Mouse (Mus musculus): ENCODE data around the gene Syce2. TPM values are rescaled to one million over a fixed set of nuclear protein-coding genes. Genes with fewer than 3 reads are reported as not detected.

Syce2 gene
- polyA plus RNA-seq, 1 experiment from 2014 or later: 94.8 TPM

GRCm38 (mm10) chr8:84832759-84833742, 38.9 kb upstream of the Syce2 start:
- peak overlapping the region; percentile 95 for H3K4me3 ChIP-seq (ENCODE audit: low read depth, low read length)
- peaks cover 13% of the 10 kb centered on the region for H3K4me1 ChIP-seq (ENCODE audit: insufficient read depth)
- no peaks in the 10 kb centered on the region for H3K27me3 ChIP-seq (ENCODE audit: insufficient read depth, low read length)
- no peak for ATAC-seq (ENCODE audit: insufficient read depth)
- H3K36me3 ChIP-seq (ENCODE audit: insufficient read depth): peaks cover 48% of the 10 kb centered on the region
- peak overlapping the region; percentile 96 for H3K27ac ChIP-seq (ENCODE audit: low read depth)
- WGBS: 51% methylated on average over 10 of the region's 10 CpGs
- H3K9me3 ChIP-seq (ENCODE audit: low read depth, low read length): no peaks in the 10 kb centered on the region
- DNase-seq: no peak
- H3K9ac ChIP-seq: peak overlapping the region; percentile 98
- peak; percentile 14; the same call in 1 of the 2 replicates for TF ChIP-seq CTCF (IDR thresholded peaks at IDR 0.05; ENCODE audit: low read depth)
- H3K4me2 ChIP-seq: peak overlapping the region; percentile 67

- Histone ChIP-seq H3K9me3 (ENCODE audit: low read depth, low read length) (no peaks in the 10 kb centered on the region), H3K9ac (no peak overlapping the region), H3K27ac (ENCODE audit: low read depth) (peak overlapping the region; percentile 18; the same call in 1 of the 2 replicates), H3K27me3 (ENCODE audit: insufficient read depth, low read length) (no peaks in the 10 kb centered on the region), H3K4me2 (no peak overlapping the region), H3K4me3 (ENCODE audit: low read depth, low read length) (0 out of 2 replicates have a peak overlapping the region, but pooled peaks have one; percentile 9), H3K36me3 (ENCODE audit: insufficient read depth) (peaks cover 58% of the 10 kb centered on the region), H3K4me1 (ENCODE audit: insufficient read depth) (peaks cover 13% of the 10 kb centered on the region)
- DNase-seq (no peak), ATAC-seq (ENCODE audit: insufficient read depth) (0 out of 2 replicates have a peak, but pooled peaks have one; percentile 11)
- TF ChIP-seq CTCF (IDR thresholded peaks at IDR 0.05; ENCODE audit: low read depth): no peak
- 81% methylated on average over 19 of the region's 19 CpGs for WGBS
These were observed 37.7 kb upstream of the Syce2 start for GRCm38 (mm10) chr8:84834002-84834865.

GRCm38 (mm10) chr8:84834866-84835855, 36.8 kb upstream of the Syce2 start:
- no peak overlapping the region for H3K9ac ChIP-seq
- 46% methylated on average over 10 of the region's 10 CpGs for WGBS
- ATAC-seq (ENCODE audit: insufficient read depth) (peak; percentile 74), DNase-seq (peak; percentile 89)
- peaks cover 13% of the 10 kb centered on the region for H3K4me1 ChIP-seq (ENCODE audit: insufficient read depth)
- peak overlapping the region; percentile 26; the same call in 1 of the 2 replicates for H3K4me2 ChIP-seq
- H3K36me3 ChIP-seq (ENCODE audit: insufficient read depth): peaks cover 58% of the 10 kb centered on the region
- H3K4me3 ChIP-seq (ENCODE audit: low read depth, low read length): no peak overlapping the region
- TF ChIP-seq CTCF (IDR thresholded peaks at IDR 0.05; ENCODE audit: low read depth): no peak
- H3K9me3 ChIP-seq (ENCODE audit: low read depth, low read length): no peaks in the 10 kb centered on the region
- no peaks in the 10 kb centered on the region for H3K27me3 ChIP-seq (ENCODE audit: insufficient read depth, low read length)
- H3K27ac ChIP-seq (ENCODE audit: low read depth): peak overlapping the region; percentile 33; the same call in 1 of the 2 replicates

GRCm38 (mm10) chr8:84837149-84837911, 34.6 kb upstream of the Syce2 start:
- peak overlapping the region; percentile 30; the same call in 1 of the 2 replicates for H3K9ac ChIP-seq
- H3K4me3 ChIP-seq (ENCODE audit: low read depth, low read length): peak overlapping the region; percentile 18; the same call in 1 of the 2 replicates
- no peaks in the 10 kb centered on the region for H3K9me3 ChIP-seq (ENCODE audit: low read depth, low read length)
- H3K4me1 ChIP-seq (ENCODE audit: insufficient read depth): peaks cover 13% of the 10 kb centered on the region
- H3K36me3 ChIP-seq (ENCODE audit: insufficient read depth): peaks cover 72% of the 10 kb centered on the region
- 38% methylated on average over 8 of the region's 8 CpGs for WGBS
- TF ChIP-seq CTCF (IDR thresholded peaks at IDR 0.05; ENCODE audit: low read depth): 0 out of 2 replicates have a peak, but pooled peaks have one; percentile 1
- no peak for DNase-seq
- H3K27ac ChIP-seq (ENCODE audit: low read depth): no peak overlapping the region
- peak overlapping the region; percentile 11; the same call in 1 of the 2 replicates for H3K4me2 ChIP-seq
- H3K27me3 ChIP-seq (ENCODE audit: insufficient read depth, low read length): no peaks in the 10 kb centered on the region
- ATAC-seq (ENCODE audit: insufficient read depth): no peak

GRCm38 (mm10) chr8:84837912-84838470, 33.9 kb upstream of the Syce2 start:
- H3K36me3 ChIP-seq (ENCODE audit: insufficient read depth): peaks cover 79% of the 10 kb centered on the region
- H3K4me3 ChIP-seq (ENCODE audit: low read depth, low read length): peak overlapping the region; percentile 18; the same call in 1 of the 2 replicates
- H3K4me1 ChIP-seq (ENCODE audit: insufficient read depth): peaks cover 13% of the 10 kb centered on the region
- TF ChIP-seq CTCF (IDR thresholded peaks at IDR 0.05; ENCODE audit: low read depth): no peak
- no peaks in the 10 kb centered on the region for H3K9me3 ChIP-seq (ENCODE audit: low read depth, low read length)
- no peaks in the 10 kb centered on the region for H3K27me3 ChIP-seq (ENCODE audit: insufficient read depth, low read length)
- H3K27ac ChIP-seq (ENCODE audit: low read depth): no peak overlapping the region
- WGBS: 75% methylated on average over 15 of the region's 15 CpGs
- DNase-seq (no peak), ATAC-seq (ENCODE audit: insufficient read depth) (no peak)
- H3K4me2 ChIP-seq: no peak overlapping the region; the same call in 1 of the 2 replicates
- H3K9ac ChIP-seq: peak overlapping the region; percentile 30; the same call in 1 of the 2 replicates
